Mouse (Mus musculus): ENCODE results near the gene Ap3b2.

GRCm38 (mm10) chr7:81523663-81524017 is 29.9 kb upstream of the Ap3b2 start:
- TF ChIP-seq CTCF (IDR thresholded peaks at IDR 0.05; ENCODE audit: borderline replicate concordance, insufficient read depth, low read length) (no peak), POLR2A (IDR thresholded peaks at IDR 0.05; ENCODE audit: low read depth, low read length) (no peak)

All from embryonic fibroblast, embryonic 13.5 days (primary cell).